Mouse (Mus musculus): ENCODE measurements at regions not wholly inside any gene's neighbourhood (a gene's known extent, or its start where the extent isn't known, plus 50 kb on each side); places are given as distances from the start of the nearest gene placed in this dataset.
A peak's percentile ranks its signal among the peaks of the same experiment; 100 is the strongest.

DNA sequence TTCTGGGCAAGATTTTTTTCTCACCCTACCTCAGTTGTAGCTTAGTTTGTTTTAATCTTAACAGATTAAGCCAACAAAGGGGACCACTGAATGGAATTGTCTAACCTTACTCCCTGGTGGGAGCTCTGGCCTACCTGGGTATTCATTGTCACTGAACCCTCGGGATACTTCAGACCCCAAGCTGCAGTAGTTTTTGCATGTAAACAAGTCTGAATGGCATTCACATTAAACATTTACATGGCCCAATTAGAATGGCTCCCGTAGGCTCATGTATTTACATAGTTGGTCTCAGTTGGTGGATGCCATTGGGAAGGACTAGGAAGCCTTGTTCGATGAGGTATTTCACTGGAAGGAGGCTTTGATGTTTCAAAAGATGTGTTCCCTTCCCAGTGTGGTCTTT, 1208.9 kb upstream of the A1bg start:
- H3K36me3 ChIP-seq (ENCODE audit: control insufficient read depth, insufficient read depth) = no peaks in the 10 kb centered on the region
- peaks cover 78% of the 10 kb centered on the region for H3K79me2 ChIP-seq (ENCODE audit: control insufficient read depth, insufficient read depth)
- H3K27me3 ChIP-seq (ENCODE audit: control insufficient read depth, insufficient read depth, insufficient read length) = no peaks in the 10 kb centered on the region
- no peak overlapping the region for H3K4me3 ChIP-seq
- H3ac ChIP-seq (ENCODE audit: control insufficient read depth, insufficient read length) = no peak overlapping the region
- no peak overlapping the region for H3K4me2 ChIP-seq (ENCODE audit: low read depth)
- TF ChIP-seq POLR2A (IDR thresholded peaks at IDR 0.05; ENCODE audit: insufficient read length, low read depth) (no peak), MYOD1 (IDR thresholded peaks at IDR 0.05; ENCODE audit: control insufficient read depth in 1 of 3, insufficient read length in 2 of 3, low read depth in 2 of 3) (no peak), SRF (IDR thresholded peaks at IDR 0.05; ENCODE audit: control insufficient read depth, insufficient read length, low read depth) (no peak), TCF12 (IDR thresholded peaks at IDR 0.05; ENCODE audit: insufficient read depth, poor library complexity, severe bottlenecking) (no peak), POLR2AphosphoS2 (IDR thresholded peaks at IDR 0.05; ENCODE audit: insufficient read length, low read depth) (no peak), REST (IDR thresholded peaks at IDR 0.05; ENCODE audit: insufficient read depth, insufficient read length) (no peak), MAX (IDR thresholded peaks at IDR 0.05; ENCODE audit: low read depth) (no peak), USF1 (IDR thresholded peaks at IDR 0.05; ENCODE audit: low read depth) (no peak)

DNA sequence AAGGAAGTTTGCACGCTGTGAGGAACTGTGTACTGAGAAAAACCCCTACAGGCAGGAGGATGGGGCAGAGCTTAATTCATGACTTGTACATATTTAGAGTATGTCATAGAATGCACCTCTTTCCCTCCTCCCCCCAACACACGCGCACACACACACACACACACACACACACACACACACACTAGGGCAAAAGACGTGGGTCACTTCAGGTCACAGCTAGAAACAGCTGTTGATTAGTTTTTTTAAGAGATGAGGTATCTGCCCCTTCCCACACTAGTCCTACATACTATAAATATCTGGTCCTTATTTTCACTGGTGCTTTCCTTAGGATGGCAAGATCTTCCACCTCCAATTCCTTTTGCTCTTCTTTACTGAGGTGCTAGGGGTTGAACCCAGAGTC, 1207.7 kb upstream of the A1bg start:
- Histone ChIP-seq H3K4me3 (no peak overlapping the region), H3ac (ENCODE audit: control insufficient read depth, insufficient read length) (no peak overlapping the region), H3K27me3 (ENCODE audit: control insufficient read depth, insufficient read depth, insufficient read length) (no peaks in the 10 kb centered on the region), H3K79me2 (ENCODE audit: control insufficient read depth, insufficient read depth) (peaks cover 78% of the 10 kb centered on the region), H3K36me3 (ENCODE audit: control insufficient read depth, insufficient read depth) (no peaks in the 10 kb centered on the region), H3K4me2 (ENCODE audit: low read depth) (no peak overlapping the region)
- no peak for TF ChIP-seq SRF (IDR thresholded peaks at IDR 0.05; ENCODE audit: control insufficient read depth, insufficient read length, low read depth)
- peak in 2 of 3 experiments; percentile 52 to 53 for TF ChIP-seq MYOG (IDR thresholded peaks at IDR 0.05; ENCODE audit: control insufficient read depth in 1 of 3, insufficient read depth in 1 of 3, insufficient read length in 2 of 3, low read depth in 2 of 3)
- TF ChIP-seq MYOD1 (IDR thresholded peaks at IDR 0.05; ENCODE audit: control insufficient read depth in 1 of 3, insufficient read length in 2 of 3, low read depth in 2 of 3) = peak in 2 of 3 experiments; percentile 22 to 54
- peak; percentile 49 for TF ChIP-seq TCF12 (IDR thresholded peaks at IDR 0.05; ENCODE audit: insufficient read depth, poor library complexity, severe bottlenecking)
- TF ChIP-seq REST (IDR thresholded peaks at IDR 0.05; ENCODE audit: insufficient read depth, insufficient read length) = no peak

- Histone ChIP-seq H3K27me3 (ENCODE audit: control insufficient read depth, insufficient read depth, insufficient read length) (no peaks in the 10 kb centered on the region), H3K79me2 (ENCODE audit: control insufficient read depth, insufficient read depth) (peaks cover 85% of the 10 kb centered on the region), H3K4me2 (ENCODE audit: low read depth) (no peak overlapping the region), H3ac (ENCODE audit: control insufficient read depth, insufficient read length) (no peak overlapping the region), H3K36me3 (ENCODE audit: control insufficient read depth, insufficient read depth) (no peaks in the 10 kb centered on the region), H3K4me3 (no peak overlapping the region)
- TF ChIP-seq TCF12 (IDR thresholded peaks at IDR 0.05; ENCODE audit: insufficient read depth, poor library complexity, severe bottlenecking) = no peak
- no peak for TF ChIP-seq MYOD1 (IDR thresholded peaks at IDR 0.05; ENCODE audit: control insufficient read depth in 1 of 3, insufficient read length in 2 of 3, low read depth in 2 of 3)
These were observed 1205.9 kb upstream of the A1bg start for GRCm38 (mm10) chr15:62128546-62129212.

DNA sequence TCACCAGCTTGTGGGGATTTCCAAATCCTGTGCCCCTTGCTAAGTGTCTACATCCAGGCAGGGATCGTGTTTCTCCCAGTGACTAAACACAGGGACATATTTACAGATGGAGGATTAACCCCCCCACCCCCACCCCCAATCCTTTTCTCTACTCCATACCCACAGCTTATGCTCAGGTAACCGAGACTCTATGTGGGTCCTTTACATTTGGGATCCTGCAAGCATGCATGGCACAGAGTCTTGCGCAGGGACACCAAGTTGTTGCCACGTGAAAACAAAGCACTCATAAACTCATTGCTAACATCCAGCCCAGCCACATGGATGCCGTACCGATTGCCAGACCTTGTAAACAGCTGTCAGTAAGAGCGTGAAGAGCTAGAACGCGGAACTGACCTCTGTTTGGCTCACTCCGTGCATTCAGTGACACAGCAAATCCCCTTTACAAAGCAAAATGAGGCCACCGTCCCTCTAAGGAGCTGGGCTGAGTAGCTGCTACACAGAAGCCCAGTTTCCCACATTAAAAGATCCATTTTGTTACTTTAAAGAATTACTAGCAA, 1204.9 kb upstream of the A1bg start:
- H3ac ChIP-seq (ENCODE audit: control insufficient read depth, insufficient read length) = no peak overlapping the region
- no peaks in the 10 kb centered on the region for H3K36me3 ChIP-seq (ENCODE audit: control insufficient read depth, insufficient read depth)
- TF ChIP-seq E2F4 (IDR thresholded peaks at IDR 0.05; ENCODE audit: insufficient read depth) (no peak), USF1 (IDR thresholded peaks at IDR 0.05; ENCODE audit: low read depth) (no peak), MYOD1 (IDR thresholded peaks at IDR 0.05; ENCODE audit: control insufficient read depth in 1 of 3, insufficient read length in 2 of 3, low read depth in 2 of 3) (peak in 2 of 3 experiments; percentile 28 to 73), MAX (IDR thresholded peaks at IDR 0.05; ENCODE audit: low read depth) (no peak), POLR2AphosphoS2 (IDR thresholded peaks at IDR 0.05; ENCODE audit: insufficient read length, low read depth) (peak; percentile 21), SRF (IDR thresholded peaks at IDR 0.05; ENCODE audit: control insufficient read depth, insufficient read length, low read depth) (no peak), POLR2A (IDR thresholded peaks at IDR 0.05; ENCODE audit: insufficient read length, low read depth) (no peak), TCF3 (IDR thresholded peaks at IDR 0.05; ENCODE audit: insufficient read length, low read depth) (no peak), REST (IDR thresholded peaks at IDR 0.05; ENCODE audit: insufficient read depth, insufficient read length) (no peak), MYOG (IDR thresholded peaks at IDR 0.05; ENCODE audit: control insufficient read depth in 1 of 3, insufficient read depth in 1 of 3, insufficient read length in 2 of 3, low read depth in 2 of 3) (peak in 1 of 3 experiments; percentile 72), CEBPB (IDR thresholded peaks at IDR 0.05; ENCODE audit: insufficient read depth, poor library complexity, severe bottlenecking) (no peak)
- peaks cover 86% of the 10 kb centered on the region for H3K79me2 ChIP-seq (ENCODE audit: control insufficient read depth, insufficient read depth)
- H3K4me2 ChIP-seq (ENCODE audit: low read depth) = peak overlapping the region; percentile 21
- no peak overlapping the region for H3K4me3 ChIP-seq
- no peaks in the 10 kb centered on the region for H3K27me3 ChIP-seq (ENCODE audit: control insufficient read depth, insufficient read depth, insufficient read length)

DNA sequence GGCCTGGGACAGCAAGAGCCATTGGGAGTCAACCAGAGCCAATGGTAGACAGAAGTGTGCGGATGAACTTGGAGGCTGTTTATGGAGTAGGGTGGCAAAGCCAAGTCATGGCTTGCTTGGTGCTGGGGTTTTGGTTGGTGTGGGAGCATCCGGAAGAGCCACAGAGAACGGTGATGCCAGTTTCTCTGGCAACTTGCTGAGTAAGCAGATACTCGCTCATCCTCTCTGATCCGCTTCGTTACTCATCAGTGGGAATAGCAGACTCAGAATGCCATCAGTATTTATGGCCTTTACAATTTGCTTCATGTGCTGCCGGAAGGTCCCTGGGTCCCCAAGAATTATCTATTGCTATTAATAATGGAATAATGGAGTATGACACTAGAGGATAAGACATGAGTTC, 1202.9 kb upstream of the A1bg start:
- no peak overlapping the region for H3K4me2 ChIP-seq (ENCODE audit: low read depth)
- no peaks in the 10 kb centered on the region for H3K36me3 ChIP-seq (ENCODE audit: control insufficient read depth, insufficient read depth)
- peaks cover 82% of the 10 kb centered on the region for H3K79me2 ChIP-seq (ENCODE audit: control insufficient read depth, insufficient read depth)
- no peak overlapping the region for H3ac ChIP-seq (ENCODE audit: control insufficient read depth, insufficient read length)
- TF ChIP-seq MYOD1 (IDR thresholded peaks at IDR 0.05; ENCODE audit: control insufficient read depth in 1 of 3, insufficient read length in 2 of 3, low read depth in 2 of 3) = no peak
- no peak for TF ChIP-seq SRF (IDR thresholded peaks at IDR 0.05; ENCODE audit: control insufficient read depth, insufficient read length, low read depth)
- no peak for TF ChIP-seq MYOG (IDR thresholded peaks at IDR 0.05; ENCODE audit: control insufficient read depth in 1 of 3, insufficient read depth in 1 of 3, insufficient read length in 2 of 3, low read depth in 2 of 3)
- TF ChIP-seq CEBPB (IDR thresholded peaks at IDR 0.05; ENCODE audit: insufficient read depth, poor library complexity, severe bottlenecking) = no peak
- TF ChIP-seq TCF12 (IDR thresholded peaks at IDR 0.05; ENCODE audit: insufficient read depth, poor library complexity, severe bottlenecking) = no peak
- TF ChIP-seq REST (IDR thresholded peaks at IDR 0.05; ENCODE audit: insufficient read depth, insufficient read length) = no peak
- TF ChIP-seq TCF3 (IDR thresholded peaks at IDR 0.05; ENCODE audit: insufficient read length, low read depth) = no peak
- no peak for TF ChIP-seq POLR2A (IDR thresholded peaks at IDR 0.05; ENCODE audit: insufficient read length, low read depth)
- TF ChIP-seq E2F4 (IDR thresholded peaks at IDR 0.05; ENCODE audit: insufficient read depth) = no peak
- TF ChIP-seq USF1 (IDR thresholded peaks at IDR 0.05; ENCODE audit: low read depth) = no peak
- TF ChIP-seq POLR2AphosphoS2 (IDR thresholded peaks at IDR 0.05; ENCODE audit: insufficient read length, low read depth) = no peak
- no peak for TF ChIP-seq MAX (IDR thresholded peaks at IDR 0.05; ENCODE audit: low read depth)
- H3K27me3 ChIP-seq (ENCODE audit: control insufficient read depth, insufficient read depth, insufficient read length) = no peaks in the 10 kb centered on the region
- H3K4me3 ChIP-seq = no peak overlapping the region
